Mouse (Mus musculus) mouse trophoblast stem cell (cell line): ENCODE results near the gene Chaf1b.

Experiments
- in situ Hi-C, 2 experiments: fragments of 300-500 bp; cut with MseI, MboI; formaldehyde crosslinking; loops; 2 replicates in 1 of 2; 3 replicates in 1 of 2; pipeline ENCODE4 v1.15.1; 2025

Chaf1b gene

GRCm38 (mm10) chr16:93912808-93913207 is 29.1 kb downstream of the Chaf1b start:
- in situ Hi-C loops, result no loop called here

GRCm38 (mm10) chr16:93913881-93914576 is 30.3 kb downstream of the Chaf1b start:
- in situ Hi-C loops, result no loop called here

- in situ Hi-C loops, result no loop called here
Measured at GRCm38 (mm10) chr16:93915338-93915849, 31.7 kb downstream of the Chaf1b start.

- in situ Hi-C loops, result no loop called here
Measured at GRCm38 (mm10) chr16:93917712-93918678, 34.3 kb downstream of the Chaf1b start.

GRCm38 (mm10) chr16:93918679-93919060 is 35.0 kb downstream of the Chaf1b start:
- in situ Hi-C loops, result no loop called here

GRCm38 (mm10) chr16:93919189-93919588 is 35.5 kb downstream of the Chaf1b start:
- in situ Hi-C loops, result no loop called here

GRCm38 (mm10) chr16:93920673-93921072 is 37.0 kb downstream of the Chaf1b start:
- in situ Hi-C loops, result no loop called here

- in situ Hi-C loops, result no loop called here
Measured at GRCm38 (mm10) chr16:93922835-93923389, 39.2 kb downstream of the Chaf1b start.

GRCm38 (mm10) chr16:93923788-93924187 is 40.1 kb downstream of the Chaf1b start:
- in situ Hi-C loops, result no loop called here

- in situ Hi-C loops, result no loop called here
Measured at GRCm38 (mm10) chr16:93925684-93926247, 42.1 kb downstream of the Chaf1b start.

- in situ Hi-C loops, result no loop called here
Measured at GRCm38 (mm10) chr16:93929370-93930032, 45.8 kb downstream of the Chaf1b start.

GRCm38 (mm10) chr16:93932185-93933168 is 48.8 kb downstream of the Chaf1b start:
- in situ Hi-C loops, result no loop called here

GRCm38 (mm10) chr16:93934588-93934987 is 50.9 kb downstream of the Chaf1b start:
- in situ Hi-C loops, result no loop called here

- in situ Hi-C loops, result no loop called here
Measured at GRCm38 (mm10) chr16:93935009-93935408, 51.3 kb downstream of the Chaf1b start.

- in situ Hi-C loops, result no loop called here
Measured at GRCm38 (mm10) chr16:93938400-93938846, 54.7 kb downstream of the Chaf1b start.

- in situ Hi-C loops, result loop anchor here in 1 of 2 experiments (5.0 kb wide), 1 partner anchor 72 kb away; no protein-coding TSS in a partner anchor
Measured at GRCm38 (mm10) chr16:93939961-93940360, 56.3 kb downstream of the Chaf1b start.

- in situ Hi-C loops, result loop anchor here in 1 of 2 experiments (5.0 kb wide), 1 partner anchor 70 kb away; no protein-coding TSS in a partner anchor
Measured at GRCm38 (mm10) chr16:93941781-93942567, 58.3 kb downstream of the Chaf1b start.

- in situ Hi-C loops, result loop anchor here in 1 of 2 experiments (5.0 kb wide), 1 partner anchor 69 kb away; no protein-coding TSS in a partner anchor
Measured at GRCm38 (mm10) chr16:93942796-93943502, 59.2 kb downstream of the Chaf1b start.
